Mouse (Mus musculus): ENCODE results near the gene Trp53. TPM values are rescaled to one million over a fixed set of nuclear protein-coding genes. Genes with fewer than 3 reads are reported as not detected.
"Not testable (repeated sequence)": the region's sequence is repeated elsewhere in the genome, so short reads cannot be mapped to it uniquely, and the experiment has no call there.

Trp53 gene
- polyA plus RNA-seq (2015; fragmentation: Nextera tagmentation; extraction: Ambion mirVana) = 62.4 and 63.8 TPM in 2 replicates

DNA sequence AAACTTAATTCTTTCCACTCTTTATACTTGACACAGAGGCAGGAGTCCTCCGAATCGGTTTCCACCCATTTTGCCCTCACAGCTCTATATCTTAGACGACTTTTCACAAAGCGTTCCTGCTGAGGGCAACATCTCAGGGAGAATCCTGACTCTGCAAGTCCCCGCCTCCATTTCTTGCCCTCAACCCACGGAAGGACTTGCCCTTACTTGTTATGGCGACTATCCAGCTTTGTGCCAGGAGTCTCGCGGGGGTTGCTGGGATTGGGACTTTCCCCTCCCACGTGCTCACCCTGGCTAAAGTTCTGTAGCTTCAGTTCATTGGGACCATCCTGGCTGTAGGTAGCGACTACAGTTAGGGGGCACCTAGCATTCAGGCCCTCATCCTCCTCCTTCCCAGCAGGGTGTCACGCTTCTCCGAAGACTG lies at the start of gene Trp53, which contains the start of gene Wrap53:
TSS of gene Trp53 (plus strand) at position 269 of the 424 bp plus-strand sequence.
TSS of gene Wrap53 (minus strand) at position 165 of the 424 bp plus-strand sequence.
- Histone ChIP-seq H3K4me1 (replicated peaks) (peaks cover 70% of the 10 kb centered on the region), H3K4me2 (peak within 1 kb of the TSS; percentile 91), H3K4me3 (replicated peaks) (peak within 1 kb of the TSS; percentile 90), H3K9ac (peak within 1 kb of the TSS; percentile 88), H3K27me3 (no peaks in the 10 kb centered on the region), H3K27ac (replicated peaks) (peak within 1 kb of the TSS; percentile 97), H3K36me3 (replicated peaks) (peaks cover 21% of the 10 kb centered on the region), H3K9me3 (replicated peaks) (no peaks in the 10 kb centered on the region)
- WGBS (ENCODE audit: insufficient replicate concordance) = under 1% methylated on average over 13 of the region's 13 CpGs
- peak; percentile 47 for ATAC-seq (ENCODE audit: insufficient read depth)

DNA sequence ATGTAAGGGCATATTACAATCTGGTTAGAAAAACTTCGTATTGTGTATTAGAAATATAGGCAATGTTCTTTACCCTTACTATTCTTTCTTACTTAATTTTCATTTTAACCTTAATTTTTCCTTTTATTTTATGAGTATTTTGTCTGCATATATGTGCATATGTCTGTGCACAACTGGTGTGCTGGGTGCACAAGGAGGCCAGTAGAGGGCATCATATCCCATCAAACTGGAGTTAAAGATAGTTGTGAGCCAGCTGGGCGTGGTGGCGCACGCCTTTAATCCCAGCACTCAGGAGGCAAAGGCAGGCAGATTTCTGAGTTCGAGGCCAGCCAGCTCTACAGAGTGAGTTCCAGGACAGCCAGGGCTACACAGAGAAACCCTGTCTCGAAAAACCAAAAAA lies 49.4 kb upstream of the Trp53 start:
- 63% methylated on average over 6 of the region's 6 CpGs for WGBS (ENCODE audit: insufficient replicate concordance)

DNA sequence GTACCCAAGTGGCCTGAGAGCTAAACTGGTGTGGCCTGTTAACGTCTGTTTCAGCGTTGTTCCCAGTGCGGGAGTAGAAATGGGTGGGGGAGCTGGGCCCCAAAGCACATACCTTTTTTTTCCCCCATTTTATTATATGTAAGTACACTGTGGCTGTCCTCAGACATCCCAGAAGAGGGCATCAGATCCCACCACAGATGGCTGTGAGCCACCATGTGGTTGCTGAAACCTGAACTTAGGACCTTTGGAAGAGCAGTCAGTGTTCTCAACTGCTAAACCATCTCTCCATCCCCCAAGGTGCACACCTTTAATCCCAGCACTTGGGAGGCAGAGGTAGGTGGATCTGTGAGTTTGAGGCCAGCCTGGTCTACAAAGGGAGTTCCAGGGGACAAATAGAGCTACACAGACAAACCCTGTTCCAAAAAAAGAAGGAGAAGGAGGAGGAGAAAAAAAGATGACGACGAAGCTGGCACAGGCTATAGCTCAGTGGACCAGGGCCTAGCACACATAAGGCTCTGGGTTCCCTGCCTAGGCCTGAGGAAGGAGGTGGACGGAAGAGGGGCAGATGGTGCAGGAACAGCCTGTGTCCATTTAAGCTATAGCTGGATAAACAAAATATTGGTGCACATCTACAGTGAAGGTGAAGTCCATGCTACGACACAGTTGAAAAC lies 47.5 kb upstream of the Trp53 start:
- Histone ChIP-seq H3K36me3 (replicated peaks) (no peaks in the 10 kb centered on the region), H3K27ac (replicated peaks) (no peak overlapping the region), H3K9me3 (replicated peaks) (no peaks in the 10 kb centered on the region), H3K4me2 (no peak overlapping the region), H3K4me1 (replicated peaks) (peaks cover 1% of the 10 kb centered on the region; the same call in 1 of the 2 replicates), H3K4me3 (replicated peaks) (no peak overlapping the region), H3K27me3 (peaks cover 22% of the 10 kb centered on the region), H3K9ac (no peak overlapping the region)
- 66% methylated on average over 7 of the region's 7 CpGs for WGBS (ENCODE audit: insufficient replicate concordance)
- ATAC-seq (ENCODE audit: insufficient read depth) = no peak

More for the DNA sequence above, 49.4 kb upstream of the Trp53 start:
- not testable (repeated sequence) for H3K9me3 ChIP-seq (replicated peaks); H3K4me2 ChIP-seq; ATAC-seq (ENCODE audit: insufficient read depth); H3K4me1 ChIP-seq (replicated peaks); H3K4me3 ChIP-seq (replicated peaks); H3K36me3 ChIP-seq (replicated peaks); H3K27ac ChIP-seq (replicated peaks); H3K9ac ChIP-seq
- peaks cover 40% of the 10 kb centered on the region for H3K27me3 ChIP-seq

DNA sequence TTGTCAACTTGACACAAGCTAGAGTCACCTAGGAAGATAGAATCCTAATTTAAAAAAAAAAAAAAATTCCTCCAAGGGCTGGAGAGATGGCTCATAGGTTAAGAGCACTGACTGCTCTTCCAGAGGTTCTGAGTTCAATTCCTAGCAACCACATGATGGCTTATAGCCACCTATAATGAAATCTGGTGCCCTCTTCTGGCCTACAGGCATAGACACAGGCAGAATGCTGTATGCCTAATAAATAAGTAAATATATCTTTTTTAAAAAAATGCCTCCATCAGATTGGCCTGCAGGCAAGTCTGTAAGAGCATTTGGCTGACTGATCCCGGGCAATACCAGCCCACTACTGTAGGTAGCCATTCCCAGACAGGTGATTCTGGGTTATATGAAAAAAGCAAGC lies 45.2 kb upstream of the Trp53 start:
- no peaks in the 10 kb centered on the region for H3K36me3 ChIP-seq (replicated peaks)
- peaks cover 12% of the 10 kb centered on the region; the same call in 1 of the 2 replicates for H3K4me1 ChIP-seq (replicated peaks)
- H3K27ac ChIP-seq (replicated peaks) = no peak overlapping the region
- H3K9me3 ChIP-seq (replicated peaks) = no peaks in the 10 kb centered on the region
- H3K9ac ChIP-seq = no peak overlapping the region
- no peak for ATAC-seq (ENCODE audit: insufficient read depth)
- H3K27me3 ChIP-seq = 0 out of 2 replicates have a peak, but pooled peaks cover under 1% of the 10 kb centered on the region
- no peak overlapping the region for H3K4me2 ChIP-seq
- WGBS (ENCODE audit: insufficient replicate concordance) = 40% methylated on average over 1 of the region's 1 CpGs
- no peak overlapping the region for H3K4me3 ChIP-seq (replicated peaks)

DNA sequence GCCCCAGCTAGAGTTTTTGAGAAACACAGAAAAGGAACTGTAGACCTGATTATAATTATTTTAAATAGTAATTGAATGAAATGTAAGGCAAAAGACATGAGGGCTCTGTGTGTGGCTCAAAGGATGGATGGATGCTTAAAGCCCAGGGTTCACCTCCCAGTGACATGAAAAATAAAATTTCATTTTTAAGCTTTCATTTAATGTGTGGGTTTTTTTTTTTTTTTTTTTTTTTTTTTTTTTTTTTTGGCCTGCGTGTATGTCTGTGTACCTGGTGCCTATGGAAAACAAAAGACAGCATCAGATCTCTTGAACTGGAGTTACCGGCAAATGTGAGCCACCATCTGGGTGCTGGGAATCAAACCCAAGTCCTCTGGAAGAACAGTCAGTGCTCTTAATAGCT lies 39.5 kb upstream of the Trp53 start:
- H3K9me3 ChIP-seq (replicated peaks) = no peaks in the 10 kb centered on the region
- 67% methylated on average over 2 of the region's 2 CpGs for WGBS (ENCODE audit: insufficient replicate concordance)
- H3K27me3 ChIP-seq = peaks cover 13% of the 10 kb centered on the region
- H3K4me1 ChIP-seq (replicated peaks) = peaks cover 12% of the 10 kb centered on the region; the same call in 1 of the 2 replicates
- H3K36me3 ChIP-seq (replicated peaks) = no peaks in the 10 kb centered on the region
- H3K4me2 ChIP-seq = no peak overlapping the region
- ATAC-seq (ENCODE audit: insufficient read depth) = no peak
- H3K4me3 ChIP-seq (replicated peaks) = no peak overlapping the region
- H3K27ac ChIP-seq (replicated peaks) = no peak overlapping the region
- H3K9ac ChIP-seq = no peak overlapping the region

DNA sequence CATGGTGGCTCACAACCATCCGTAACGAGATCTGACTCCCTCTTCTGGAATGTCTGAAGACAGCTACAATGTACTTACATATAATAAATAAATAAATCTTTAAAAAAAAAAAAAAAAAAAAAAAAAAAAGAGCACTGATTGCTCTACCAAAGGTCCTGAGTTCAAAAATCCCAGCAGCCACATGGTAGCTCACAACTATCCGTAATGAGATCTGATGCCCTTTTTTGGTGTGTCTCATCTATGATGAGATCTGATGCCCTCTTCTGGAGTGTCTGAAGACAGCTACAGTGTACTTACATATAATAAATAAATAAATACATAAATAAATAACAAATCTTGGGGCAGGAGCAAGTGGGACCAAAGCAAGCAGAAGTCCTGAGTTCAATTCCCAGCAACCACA lies 38.4 kb upstream of the Trp53 start:
- not testable (repeated sequence) for H3K27ac ChIP-seq (replicated peaks); H3K9me3 ChIP-seq (replicated peaks); ATAC-seq (ENCODE audit: insufficient read depth); H3K36me3 ChIP-seq (replicated peaks); H3K9ac ChIP-seq; H3K4me3 ChIP-seq (replicated peaks); H3K4me2 ChIP-seq
- Histone ChIP-seq H3K4me1 (replicated peaks) (peaks cover 21% of the 10 kb centered on the region), H3K27me3 (peaks cover 23% of the 10 kb centered on the region)
- WGBS (ENCODE audit: insufficient replicate concordance) = 50% methylated on average over 1 of the region's 3 CpGs

DNA sequence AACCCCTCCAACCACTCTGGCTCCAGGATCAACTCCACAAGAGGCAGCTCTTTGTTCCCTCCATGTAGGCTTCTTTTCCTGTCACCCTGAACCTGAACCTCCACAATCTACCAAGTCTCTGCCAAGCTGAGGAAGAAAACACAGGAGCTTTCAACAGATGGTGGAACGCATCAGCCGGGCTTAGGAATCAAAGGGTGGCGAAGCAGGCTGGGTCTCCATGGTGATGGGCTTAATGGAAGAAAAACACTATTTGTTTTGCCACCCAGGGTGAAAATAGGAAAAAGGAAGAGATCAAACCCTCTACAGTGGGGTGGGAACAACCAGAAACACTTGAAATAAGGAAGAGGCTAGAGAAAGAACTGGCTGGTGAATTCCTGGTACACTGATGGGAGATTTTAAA lies 36.6 kb upstream of the Trp53 start:
- H3K4me3 ChIP-seq (replicated peaks) = no peak overlapping the region
- 62% methylated on average over 3 of the region's 3 CpGs for WGBS (ENCODE audit: insufficient replicate concordance)
- ATAC-seq (ENCODE audit: insufficient read depth) = no peak
- H3K36me3 ChIP-seq (replicated peaks) = no peaks in the 10 kb centered on the region
- peaks cover 23% of the 10 kb centered on the region for H3K4me1 ChIP-seq (replicated peaks)
- H3K9ac ChIP-seq = no peak overlapping the region
- H3K27ac ChIP-seq (replicated peaks) = no peak overlapping the region
- H3K9me3 ChIP-seq (replicated peaks) = no peaks in the 10 kb centered on the region
- H3K27me3 ChIP-seq = peaks cover 42% of the 10 kb centered on the region
- no peak overlapping the region for H3K4me2 ChIP-seq

DNA sequence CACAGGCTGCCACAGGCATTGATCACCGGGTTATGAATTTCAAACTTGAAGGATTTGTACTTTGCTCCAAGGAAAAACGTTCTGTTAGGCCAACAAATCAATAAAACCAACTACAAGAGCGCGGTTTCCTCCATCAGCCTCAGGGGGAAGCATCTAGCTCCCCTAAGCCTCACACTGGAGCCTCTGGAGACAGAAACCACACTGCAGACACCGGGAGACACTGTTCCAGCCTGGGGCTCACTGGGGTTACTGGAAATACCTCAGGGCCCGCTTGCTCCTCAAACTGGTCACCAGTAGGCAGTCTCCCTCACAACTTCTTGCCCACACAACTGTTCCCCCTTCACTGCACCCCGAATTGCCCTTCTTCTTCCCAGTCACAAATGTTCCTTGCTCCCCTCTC lies 34.2 kb upstream of the Trp53 start:
- no peak overlapping the region for H3K9ac ChIP-seq
- no peaks in the 10 kb centered on the region for H3K9me3 ChIP-seq (replicated peaks)
- H3K4me2 ChIP-seq = peak overlapping the region; percentile 82
- no peaks in the 10 kb centered on the region for H3K36me3 ChIP-seq (replicated peaks)
- H3K4me1 ChIP-seq (replicated peaks) = peaks cover 20% of the 10 kb centered on the region
- peaks cover 60% of the 10 kb centered on the region for H3K27me3 ChIP-seq
- no peak for ATAC-seq (ENCODE audit: insufficient read depth)
- H3K4me3 ChIP-seq (replicated peaks) = peak overlapping the region; percentile 49
- H3K27ac ChIP-seq (replicated peaks) = no peak overlapping the region
- WGBS (ENCODE audit: insufficient replicate concordance) = 23% methylated on average over 7 of the region's 7 CpGs

DNA sequence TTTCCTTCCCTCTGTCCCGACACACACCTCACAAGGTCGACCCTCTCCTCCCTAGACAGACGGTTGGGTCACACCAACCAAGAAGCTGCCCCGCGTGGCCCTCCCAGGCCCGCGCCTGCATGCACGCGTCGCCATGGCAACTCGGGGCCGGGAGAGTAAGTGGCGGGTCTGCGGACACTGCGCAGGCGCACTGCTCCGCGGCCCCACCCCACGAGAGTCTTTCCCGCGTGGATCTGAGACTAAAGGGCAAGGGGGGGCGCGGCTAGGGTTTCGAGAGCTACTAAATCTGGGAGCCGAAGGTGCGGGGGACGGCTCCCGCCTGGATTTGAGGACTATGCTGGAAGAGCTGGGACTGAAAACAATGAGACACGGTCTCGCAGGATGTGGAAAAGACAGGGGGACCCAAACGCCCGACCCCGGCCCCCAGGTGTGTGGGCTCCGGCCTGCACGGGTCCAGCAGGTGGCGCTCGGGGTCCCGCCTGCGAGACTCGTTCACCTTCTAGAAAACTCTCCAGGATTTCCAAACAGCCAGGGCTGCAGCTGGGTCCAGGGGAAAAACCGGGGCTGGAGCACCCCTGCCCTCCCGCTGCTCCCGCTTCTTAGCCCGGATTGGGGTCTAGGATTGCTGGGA lies 33.6 kb upstream of the Trp53 start:
- H3K4me2 ChIP-seq = peak overlapping the region; percentile 82
- peaks cover 63% of the 10 kb centered on the region for H3K27me3 ChIP-seq
- H3K9ac ChIP-seq = peak overlapping the region; percentile 46
- peak; percentile 25 for ATAC-seq (ENCODE audit: insufficient read depth)
- WGBS (ENCODE audit: insufficient replicate concordance) = under 1% methylated on average over 44 of the region's 44 CpGs
- H3K4me1 ChIP-seq (replicated peaks) = peaks cover 20% of the 10 kb centered on the region
- H3K36me3 ChIP-seq (replicated peaks) = no peaks in the 10 kb centered on the region
- H3K9me3 ChIP-seq (replicated peaks) = no peaks in the 10 kb centered on the region
- H3K4me3 ChIP-seq (replicated peaks) = peak overlapping the region; percentile 49
- no peak overlapping the region for H3K27ac ChIP-seq (replicated peaks)

DNA sequence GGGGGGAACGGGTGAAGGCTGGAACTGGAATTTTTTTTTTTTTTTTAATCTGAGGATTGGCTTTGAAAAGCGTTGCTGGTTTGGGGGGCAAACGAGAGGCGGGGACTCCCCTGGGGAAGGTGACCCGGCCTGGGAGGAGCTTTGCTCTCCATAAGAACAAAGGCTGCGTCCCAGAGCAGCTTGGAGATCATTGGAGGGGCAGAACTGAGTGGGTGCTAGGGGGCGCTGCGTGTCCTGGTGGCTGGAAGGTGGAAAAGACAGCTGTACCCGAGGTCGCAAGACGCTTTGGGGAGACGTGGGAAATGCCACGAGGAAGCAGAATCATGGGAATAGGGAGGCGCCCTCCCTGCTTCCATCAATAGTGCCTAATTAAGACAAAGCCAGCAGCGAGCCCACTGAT lies 33.1 kb upstream of the Trp53 start:
- peaks cover 67% of the 10 kb centered on the region for H3K27me3 ChIP-seq
- no peak overlapping the region for H3K27ac ChIP-seq (replicated peaks)
- no peaks in the 10 kb centered on the region for H3K36me3 ChIP-seq (replicated peaks)
- peaks cover 20% of the 10 kb centered on the region for H3K4me1 ChIP-seq (replicated peaks)
- peak overlapping the region; percentile 49 for H3K4me3 ChIP-seq (replicated peaks)
- H3K4me2 ChIP-seq = peak overlapping the region; percentile 82
- peak overlapping the region; percentile 46 for H3K9ac ChIP-seq
- 3% methylated on average over 15 of the region's 15 CpGs for WGBS (ENCODE audit: insufficient replicate concordance)
- no peaks in the 10 kb centered on the region for H3K9me3 ChIP-seq (replicated peaks)
- no peak for ATAC-seq (ENCODE audit: insufficient read depth)

DNA sequence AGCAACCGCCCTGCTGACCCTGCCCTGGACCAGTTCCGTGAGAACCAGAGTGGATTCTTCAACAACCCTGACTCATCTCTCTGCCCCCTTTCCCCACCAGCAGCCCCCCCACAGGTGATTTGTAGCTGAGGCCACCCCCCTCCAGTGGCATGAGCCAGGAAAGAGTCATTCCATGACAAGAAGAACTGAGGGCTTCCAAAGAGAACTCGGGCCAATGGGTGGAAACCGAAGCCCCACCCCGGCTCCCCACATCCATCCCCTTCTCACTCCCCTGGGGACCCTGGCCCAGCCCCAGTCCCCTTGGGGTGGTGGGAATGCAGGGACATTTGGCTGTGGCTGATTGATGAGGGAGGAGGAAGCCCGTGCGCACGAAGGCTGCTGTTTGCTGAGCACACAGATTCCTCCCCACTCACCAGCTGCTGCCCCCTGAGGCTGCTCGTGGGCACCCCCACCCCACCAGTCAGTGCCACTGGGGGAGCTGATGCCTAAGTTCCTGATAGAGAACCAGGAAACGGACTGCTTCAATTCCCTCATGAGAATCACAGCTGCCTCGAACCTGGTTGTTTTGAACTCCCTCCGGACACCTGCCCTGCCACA lies 31.0 kb upstream of the Trp53 start, which contains the start of gene Dnah2:
TSS of gene Dnah2 (minus strand) at position 51 of the 597 bp plus-strand sequence.
- ATAC-seq (ENCODE audit: insufficient read depth) = no peak
- H3K36me3 ChIP-seq (replicated peaks) = no peaks in the 10 kb centered on the region
- no peaks in the 10 kb centered on the region for H3K9me3 ChIP-seq (replicated peaks)
- H3K4me3 ChIP-seq (replicated peaks) = no peak within 1 kb of the TSS
- WGBS (ENCODE audit: insufficient replicate concordance) = 37% methylated on average over 12 of the region's 12 CpGs
- H3K4me1 ChIP-seq (replicated peaks) = peaks cover 20% of the 10 kb centered on the region
- peaks cover 77% of the 10 kb centered on the region for H3K27me3 ChIP-seq
- no peak within 1 kb of the TSS for H3K4me2 ChIP-seq
- no peak within 1 kb of the TSS for H3K9ac ChIP-seq
- H3K27ac ChIP-seq (replicated peaks) = no peak within 1 kb of the TSS

Data from liver, embryonic 15.5 days (tissue).